Mouse (Mus musculus): Measurements from ENCODE around the gene Tceanc2. TPM values are rescaled to one million over a fixed set of nuclear protein-coding genes. Genes with fewer than 3 reads are reported as not detected.

Tceanc2 gene
- total RNA-seq, 2 experiments from 2014 or later: 11.6 to 14.1 TPM

GRCm38 (mm10) chr4:107181866-107182265 is 3.0 kb upstream of the Tceanc2 start:
- intact Hi-C loops (cut with DNase I; ENCODE audit: low total_unique reads): loop anchor here (10.0 kb wide), 1 partner anchor 173 kb away; no protein-coding TSS in a partner anchor

DNA sequence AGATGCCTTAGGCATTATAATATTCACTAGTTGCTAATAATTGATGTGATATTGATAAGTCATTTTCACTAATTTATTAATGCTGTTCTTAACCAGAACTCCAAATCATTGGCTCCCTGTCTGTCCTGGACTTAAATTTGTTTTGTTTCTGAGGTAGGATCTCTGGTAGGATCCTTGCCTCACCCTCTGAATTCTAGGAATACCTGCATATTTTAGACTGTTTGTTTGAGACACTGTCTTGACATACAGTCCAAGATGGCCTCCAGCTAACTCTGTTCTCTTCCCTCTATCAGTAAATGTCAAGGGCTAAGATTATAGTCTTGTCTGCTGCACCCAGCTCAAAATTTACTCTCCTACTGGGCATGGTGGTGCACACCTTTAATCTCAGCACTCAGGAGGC is 1.8 kb upstream of the Tceanc2 start:
- no peak for DNase-seq
- intact Hi-C loops (cut with DNase I; ENCODE audit: low total_unique reads): loop anchor here (10.0 kb wide), 1 partner anchor 174 kb away; no protein-coding TSS in a partner anchor

More at GRCm38 (mm10) chr4:107181866-107182265, 3.0 kb upstream of the Tceanc2 start:
- no peak for DNase-seq

DNA sequence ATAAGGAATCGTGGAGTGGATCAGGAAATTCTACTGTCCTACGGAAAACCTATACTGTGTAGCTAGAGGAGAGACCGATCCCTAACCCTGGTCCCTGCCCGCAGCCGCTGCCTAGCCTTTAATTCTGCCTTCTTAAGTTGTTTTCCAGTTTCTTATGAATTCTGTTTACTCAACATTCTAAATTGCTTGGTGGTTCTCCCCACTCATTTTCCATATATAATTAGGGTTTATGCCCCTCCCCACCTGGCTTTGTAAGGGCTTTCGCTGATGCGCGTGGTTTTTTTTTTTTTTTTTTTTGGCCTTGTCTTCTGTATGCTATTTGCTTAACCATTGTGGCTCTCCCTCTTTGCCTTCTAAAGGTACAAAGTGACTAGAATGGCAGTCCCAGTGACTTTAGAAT is 645 bp upstream of the Tceanc2 start:
- intact Hi-C loops (cut with DNase I; ENCODE audit: low total_unique reads): no loop called here
- no peak for DNase-seq

GRCm38 (mm10) chr4:107178182-107178829 is 610 bp downstream of the Tceanc2 start, which contains the start of gene Tmem59:
Gene Tmem59, plus strand, starts transcription at chr4:107178399.
- DNase-seq: peak; percentile 99
- intact Hi-C loops (cut with DNase I; ENCODE audit: low total_unique reads): no loop called here

DNA sequence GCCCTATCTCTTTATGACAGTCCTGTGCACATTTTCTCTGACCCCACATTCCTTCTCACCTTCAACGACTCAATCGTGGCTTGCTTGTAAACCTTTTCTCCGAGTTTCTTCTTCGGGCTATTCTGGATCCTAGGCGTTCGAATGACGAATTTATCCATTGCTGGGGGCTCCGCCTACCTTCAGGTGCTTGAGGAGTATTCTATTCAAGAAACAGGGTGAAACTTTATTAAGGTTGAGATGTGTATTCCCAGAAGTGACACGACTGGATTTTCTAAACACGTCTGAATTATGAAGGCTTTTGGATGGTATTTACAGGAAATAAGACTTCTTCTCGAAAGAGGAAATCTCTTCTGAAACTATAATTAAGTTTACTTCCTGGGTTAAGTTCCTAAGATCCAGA is 1.4 kb downstream of the Tceanc2 start:
- no peak for DNase-seq
- intact Hi-C loops (cut with DNase I; ENCODE audit: low total_unique reads): no loop called here

- intact Hi-C loops (cut with DNase I; ENCODE audit: low total_unique reads): loop anchor here (10.0 kb wide), 2 partner anchors 253 to 423 kb away; partner anchors contain the start of gene Ssbp3
Measured at GRCm38 (mm10) chr4:107167798-107168197, 11.1 kb downstream of the Tceanc2 start.

DNA sequence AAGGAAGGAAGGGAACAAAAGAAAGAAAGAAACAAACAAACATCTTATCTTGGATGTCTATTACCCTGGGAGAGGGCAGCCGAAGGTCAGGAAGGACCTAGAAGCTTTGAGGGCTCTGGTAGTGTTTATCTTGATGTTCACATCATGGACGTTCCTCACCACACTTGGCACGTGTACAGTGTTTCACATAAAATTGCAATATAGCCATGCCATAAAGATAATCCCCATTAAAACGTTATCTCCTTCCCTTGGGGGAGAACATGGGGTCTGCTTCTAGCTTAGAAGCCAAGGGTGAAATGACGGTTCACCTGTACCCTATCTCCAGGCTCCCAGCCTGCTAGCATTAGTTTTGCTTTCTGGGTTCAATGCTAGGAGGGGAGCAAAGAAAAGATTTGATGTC is 12.2 kb downstream of the Tceanc2 start:
- DNase-seq: no peak
- intact Hi-C loops (cut with DNase I; ENCODE audit: low total_unique reads): loop anchor here (10.0 kb wide), 2 partner anchors 252 to 422 kb away; partner anchors contain the start of gene Ssbp3

More at GRCm38 (mm10) chr4:107167798-107168197, 11.1 kb downstream of the Tceanc2 start:
- DNase-seq: no peak

DNA sequence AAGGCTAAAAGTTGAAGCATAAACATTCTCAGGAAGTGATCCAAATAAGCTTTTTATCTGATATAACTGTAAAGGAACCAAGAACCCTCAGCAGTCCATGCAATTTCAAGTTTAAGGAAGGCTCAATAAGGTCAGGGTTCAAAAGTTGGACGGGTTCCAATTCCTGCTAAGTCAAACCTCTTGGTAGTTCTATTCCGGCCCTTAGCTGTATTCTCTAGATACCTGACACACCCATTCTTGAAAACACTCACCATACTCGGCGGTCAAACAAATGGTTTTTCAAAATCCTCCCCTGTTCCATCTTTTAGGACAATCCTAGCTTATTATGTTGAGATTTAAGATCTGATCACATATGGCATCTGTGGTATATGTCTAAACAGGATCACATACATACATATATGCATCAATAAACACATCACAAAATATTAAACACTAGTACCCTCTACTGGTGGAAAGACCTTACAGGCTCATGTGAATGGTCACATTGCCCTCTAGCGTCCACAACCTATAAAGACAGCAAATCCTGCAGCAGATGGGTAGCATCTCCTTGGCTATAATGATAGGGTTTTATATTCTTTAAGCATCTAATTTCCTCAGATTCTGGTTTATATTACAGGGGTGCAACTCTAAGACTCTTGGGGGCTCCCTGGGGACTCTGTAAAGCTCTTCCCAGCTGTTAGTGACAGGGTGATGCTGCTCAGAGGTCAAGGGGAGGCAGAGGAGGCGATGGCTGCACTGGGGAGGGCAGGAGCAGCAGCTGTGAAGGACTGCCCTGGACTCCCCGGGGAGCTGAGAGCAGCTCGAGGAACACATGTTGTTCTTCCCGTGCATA is 14.9 kb downstream of the Tceanc2 start:
- intact Hi-C loops (cut with DNase I; ENCODE audit: low total_unique reads): loop anchor here (5.0 to 10.0 kb wide), 3 partner anchors 249 to 419 kb away; partner anchors contain the start of gene Ssbp3
- DNase-seq: peak; percentile 38

GRCm38 (mm10) chr4:107163341-107163740 is 15.6 kb downstream of the Tceanc2 start:
- DNase-seq: no peak
- intact Hi-C loops (cut with DNase I; ENCODE audit: low total_unique reads): loop anchor here (5.0 to 10.0 kb wide), 3 partner anchors 249 to 419 kb away; partner anchors contain the start of gene Ssbp3

GRCm38 (mm10) chr4:107160181-107160580 is 18.7 kb downstream of the Tceanc2 start:
- intact Hi-C loops (cut with DNase I; ENCODE audit: low total_unique reads): loop anchor here (5.0 to 10.0 kb wide), 3 partner anchors 245 to 415 kb away; partner anchors contain the start of gene Ssbp3

DNA sequence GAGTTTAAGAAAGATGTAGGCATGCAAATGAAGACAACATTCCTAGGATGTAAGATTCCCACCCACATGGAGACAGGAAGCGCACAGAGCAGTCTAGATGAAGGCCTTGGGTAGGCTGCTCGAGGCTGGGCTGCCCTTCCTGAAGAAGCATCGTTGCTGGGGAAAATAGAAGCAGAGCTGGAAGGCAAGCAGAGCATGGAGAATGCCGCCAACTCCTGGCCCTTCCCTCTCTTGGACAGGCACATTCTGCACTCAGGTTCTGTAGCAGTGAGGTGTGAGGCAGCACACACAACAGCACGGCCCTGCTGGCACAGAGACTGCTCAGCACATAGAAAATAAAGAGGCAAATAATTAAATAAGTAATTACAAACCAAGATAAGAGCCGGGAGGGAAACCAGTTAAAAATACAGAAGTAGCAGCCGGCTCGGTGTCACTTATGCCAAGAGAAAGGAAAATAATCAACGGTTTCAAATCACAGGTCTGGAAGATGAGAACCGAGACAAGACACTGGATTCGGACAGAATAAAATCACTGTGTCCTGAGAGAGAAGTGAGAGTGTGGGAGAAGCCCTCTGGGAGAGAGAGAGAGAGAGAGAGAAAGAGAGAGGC is 19.6 kb downstream of the Tceanc2 start:
- no peak for DNase-seq
- intact Hi-C loops (cut with DNase I; ENCODE audit: low total_unique reads): loop anchor here (10.0 kb wide), 1 partner anchor 544 kb away; the partner anchor contains the start of gene Lexm

More at GRCm38 (mm10) chr4:107160181-107160580, 18.7 kb downstream of the Tceanc2 start:
- DNase-seq: no peak

DNA sequence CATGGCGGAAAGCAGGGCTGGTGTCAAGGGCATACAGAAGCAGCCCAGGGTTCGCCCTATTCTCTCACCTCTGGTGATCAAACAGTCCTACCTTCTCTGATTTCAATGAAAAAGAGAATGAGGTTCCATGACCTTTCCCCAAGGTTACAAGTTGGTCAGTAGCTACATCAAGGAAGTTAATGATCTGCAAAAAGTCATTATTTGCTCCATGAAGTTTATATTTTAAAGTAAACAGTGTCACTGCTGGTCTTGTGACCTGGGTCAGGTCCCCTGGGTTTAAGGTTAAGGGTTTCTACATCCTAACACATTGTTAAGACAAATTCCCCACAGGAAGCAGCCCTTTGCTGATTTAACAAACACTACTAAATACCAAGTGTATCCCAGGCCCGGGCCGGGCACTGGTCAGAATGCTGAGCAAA is 21.9 kb downstream of the Tceanc2 start:
- no peak for DNase-seq
- intact Hi-C loops (cut with DNase I; ENCODE audit: low total_unique reads): loop anchor here (10.0 kb wide), 1 partner anchor 542 kb away; the partner anchor contains the start of gene Lexm

DNA sequence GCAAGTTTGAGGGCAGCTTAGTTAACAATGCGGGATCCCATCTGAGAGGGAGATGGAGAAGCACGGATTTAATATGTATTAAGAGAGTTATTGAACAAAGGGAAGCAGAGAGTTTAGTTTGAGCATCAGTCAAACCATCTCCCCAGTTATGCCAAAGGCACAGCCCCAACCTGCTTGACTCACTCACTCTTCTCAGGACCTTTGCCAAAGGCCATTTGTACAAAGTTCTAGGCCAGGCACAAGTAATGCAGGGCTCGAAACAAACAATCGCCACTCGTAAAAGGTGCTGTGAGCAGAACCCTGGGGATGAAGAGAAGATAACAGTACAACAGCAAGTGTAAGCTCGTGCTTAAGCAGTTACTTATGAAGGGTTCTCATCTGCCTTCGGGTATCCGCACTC is 26.3 kb downstream of the Tceanc2 start:
- no peak for DNase-seq
- intact Hi-C loops (cut with DNase I; ENCODE audit: low total_unique reads): loop anchor here (10.0 kb wide), 1 partner anchor 538 kb away; the partner anchor contains the start of gene Lexm

DNA sequence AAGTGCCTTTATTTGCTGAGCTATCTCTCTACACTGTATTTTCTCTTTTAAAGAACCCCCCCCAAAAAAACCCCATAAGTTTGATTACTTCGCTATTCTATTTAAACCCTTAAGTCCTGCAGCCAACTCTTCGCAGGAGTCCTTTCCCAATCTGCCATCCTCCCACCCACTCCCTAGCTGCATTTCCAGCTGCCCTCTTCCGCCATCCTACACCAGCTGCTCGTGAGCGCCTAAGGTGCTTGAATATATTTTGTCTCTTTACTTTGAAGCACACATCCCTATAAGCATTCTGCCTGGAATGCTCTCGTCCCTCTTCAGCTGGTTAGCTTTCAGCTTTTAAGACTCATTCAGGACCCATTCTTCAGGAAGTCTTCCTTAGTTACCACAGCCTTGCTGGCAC is 27.9 kb downstream of the Tceanc2 start:
- intact Hi-C loops (cut with DNase I; ENCODE audit: low total_unique reads): loop anchor here (10.0 kb wide), 1 partner anchor 536 kb away; the partner anchor contains the start of gene Lexm

DNA sequence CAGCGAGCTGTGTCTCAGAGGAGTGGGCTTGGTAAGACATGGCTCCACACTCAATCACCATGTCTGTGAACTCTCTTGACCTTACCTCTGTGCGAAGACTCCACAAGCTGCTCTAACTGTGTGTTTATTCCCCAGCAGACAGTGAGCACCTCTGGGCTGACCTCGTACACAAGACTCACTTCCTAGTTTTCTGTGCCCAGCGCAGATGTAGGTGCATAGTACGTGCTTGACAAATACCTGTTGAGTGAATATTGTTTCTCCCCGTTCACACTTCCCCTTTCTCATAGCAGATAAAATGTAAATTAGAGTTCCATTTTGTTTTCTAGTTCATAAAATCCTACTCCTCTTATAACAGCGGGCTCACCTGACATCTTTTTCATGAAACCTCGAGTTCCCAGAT is 35.4 kb downstream of the Tceanc2 start:
- intact Hi-C loops (cut with DNase I; ENCODE audit: low total_unique reads): no loop called here
- DNase-seq: no peak

More for the DNA sequence above, 27.9 kb downstream of the Tceanc2 start:
- no peak for DNase-seq

DNA sequence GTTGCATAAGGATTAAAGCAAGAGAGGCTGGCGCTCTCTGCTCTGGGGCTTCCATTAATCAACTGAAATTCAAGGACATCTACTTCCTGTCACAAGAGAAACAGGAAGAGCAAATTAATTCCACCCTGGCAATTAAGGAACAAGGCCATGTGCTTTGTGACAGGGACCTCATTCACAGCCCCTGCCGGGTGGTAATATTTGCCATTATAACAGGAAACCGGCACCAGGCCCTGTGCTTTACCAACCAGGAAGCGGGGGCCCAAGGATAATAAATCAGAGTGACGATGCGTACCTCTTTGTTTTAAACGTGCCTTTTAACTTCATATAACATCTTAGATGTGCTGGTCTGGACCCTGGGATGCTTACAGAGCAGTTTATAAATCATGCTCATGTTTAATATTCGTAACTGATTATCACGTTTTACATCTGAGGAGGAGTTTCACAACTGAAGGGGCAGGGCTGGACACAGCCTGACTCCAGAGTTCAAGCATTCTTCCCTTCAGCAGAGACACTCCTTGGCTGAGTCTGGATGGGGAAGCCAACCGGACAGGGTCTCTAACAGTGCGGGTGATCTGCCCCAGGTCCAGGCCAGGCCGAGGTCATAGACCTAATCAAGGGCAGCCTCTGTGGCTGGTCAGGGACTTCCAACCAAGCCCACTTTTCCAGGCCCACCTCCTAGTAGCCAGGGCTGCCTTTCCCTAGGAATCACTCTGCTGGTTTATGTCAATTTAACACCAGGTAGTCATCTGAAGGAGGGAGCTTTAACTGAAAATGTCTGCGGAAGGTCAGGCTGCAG is 38.9 kb downstream of the Tceanc2 start:
- DNase-seq: no peak
- intact Hi-C loops (cut with DNase I; ENCODE audit: low total_unique reads): no loop called here

DNA sequence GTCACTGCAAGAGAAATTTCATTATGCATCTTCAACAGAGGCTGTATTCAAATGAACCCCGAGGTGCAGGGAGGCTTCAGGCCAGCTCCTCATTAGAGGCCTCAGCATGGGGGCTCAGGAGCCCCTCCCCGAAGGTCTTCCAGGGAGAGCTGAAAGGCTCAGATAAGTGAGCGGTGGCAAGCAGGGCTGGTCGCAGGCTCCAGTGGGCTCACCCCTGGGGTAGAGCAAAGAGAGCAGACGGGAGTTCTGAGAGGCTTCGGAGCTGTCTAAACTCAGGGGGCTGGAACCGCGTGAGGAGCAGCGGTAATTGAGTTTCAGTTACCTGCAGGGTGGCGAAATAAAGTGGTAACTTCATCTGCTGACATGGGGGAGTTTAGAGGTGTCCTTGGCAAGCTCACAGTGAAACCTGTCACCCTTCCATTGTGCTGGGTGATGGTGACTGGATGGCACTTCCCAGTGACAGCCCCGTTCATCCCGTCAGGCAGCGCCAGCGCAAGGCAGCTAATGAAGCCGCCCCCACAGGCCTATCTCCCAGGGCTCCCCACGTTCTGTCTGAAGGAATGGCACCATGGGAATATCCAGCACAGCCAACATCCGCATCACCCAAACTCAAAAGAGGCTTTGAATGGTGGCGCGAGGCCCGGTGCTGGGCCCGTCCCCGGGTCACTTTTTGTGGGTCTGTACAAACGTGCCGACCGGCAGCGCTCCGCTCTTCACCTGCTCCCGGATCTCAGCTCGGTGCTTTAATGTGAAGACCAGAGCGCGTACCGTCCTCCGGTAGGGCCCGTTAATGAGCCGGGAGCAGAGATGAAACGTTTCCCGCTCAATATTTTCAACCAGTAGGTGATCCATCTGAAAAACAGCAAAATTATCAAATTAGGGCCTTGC is 39.7 kb downstream of the Tceanc2 start:
- intact Hi-C loops (cut with DNase I; ENCODE audit: low total_unique reads): no loop called here
- no peak for DNase-seq

DNA sequence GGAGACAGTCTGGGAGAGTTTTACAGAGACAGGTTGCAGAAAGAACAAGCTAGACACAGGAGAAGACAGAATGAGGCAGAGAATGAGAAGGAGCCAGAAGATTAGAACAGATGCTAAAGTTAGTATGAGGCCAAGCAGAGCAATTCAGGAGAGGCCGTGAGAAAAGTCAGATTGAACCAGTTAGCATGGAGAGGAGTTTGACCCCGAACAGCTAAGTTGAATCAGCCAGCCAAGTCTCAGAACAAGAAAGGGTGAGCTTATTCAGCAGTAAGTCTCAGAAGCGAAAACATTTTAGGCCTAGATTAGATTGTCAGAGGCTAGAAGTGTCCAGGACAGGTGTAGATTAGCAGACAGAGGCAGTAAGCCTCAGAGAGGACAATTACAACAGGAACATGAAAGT is 42.4 kb downstream of the Tceanc2 start:
- intact Hi-C loops (cut with DNase I; ENCODE audit: low total_unique reads): no loop called here
- DNase-seq: no peak
